Mouse (Mus musculus): ENCODE measurements at regions not wholly inside any gene's neighbourhood (a gene's known extent, or its start where the extent isn't known, plus 50 kb on each side); places are given as distances from the start of the nearest gene placed in this dataset.
"Not testable (repeated sequence)": the region's sequence is repeated elsewhere in the genome, so short reads cannot be mapped to it uniquely, and the experiment has no call there.

DNA sequence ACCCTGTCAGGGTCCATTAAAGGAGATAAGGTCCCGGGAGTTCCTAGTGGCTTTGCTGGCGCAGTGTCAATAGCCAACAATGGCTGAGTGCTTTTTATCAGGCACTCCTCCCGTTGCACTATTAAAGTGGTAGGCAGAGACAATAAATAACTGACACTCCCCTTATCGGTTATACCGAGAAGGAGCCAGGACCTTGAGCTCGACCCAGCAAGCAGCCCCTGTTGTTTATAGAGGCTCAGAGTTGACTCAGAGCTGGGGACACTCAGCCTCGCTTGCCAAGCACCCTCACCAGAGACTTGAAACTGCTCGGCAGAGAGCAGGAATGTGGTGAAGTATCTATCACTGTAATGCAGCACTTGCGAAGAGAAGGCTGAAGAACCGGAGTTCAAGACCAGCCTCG, 102.5 kb upstream of the Jarid2 start:
- no peak for DNase-seq

GRCm38 (mm10) chr13:44630061-44630460, 99.2 kb upstream of the Jarid2 start:
- DNase-seq, result no peak

DNA sequence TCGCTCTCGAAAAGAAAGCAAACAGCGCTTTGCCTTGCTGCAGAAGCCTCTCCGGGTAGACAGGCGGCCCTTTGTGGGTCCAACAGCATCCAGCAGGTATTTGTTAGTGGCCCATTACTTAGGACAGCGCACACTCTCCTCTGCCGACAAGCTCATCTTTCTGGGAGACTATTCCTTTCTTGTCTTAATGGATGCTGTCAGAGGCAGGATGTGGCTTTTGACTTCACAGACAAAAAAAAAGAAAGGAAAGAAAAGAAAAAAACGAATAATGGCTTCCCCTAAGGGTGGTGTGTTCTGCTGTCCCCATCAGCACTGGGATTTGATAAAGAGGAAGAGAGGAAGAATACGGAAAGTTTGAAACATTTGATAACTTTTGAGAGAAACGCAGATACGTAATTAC, 94.7 kb upstream of the Jarid2 start:
- peak; percentile 44 for DNase-seq

DNA sequence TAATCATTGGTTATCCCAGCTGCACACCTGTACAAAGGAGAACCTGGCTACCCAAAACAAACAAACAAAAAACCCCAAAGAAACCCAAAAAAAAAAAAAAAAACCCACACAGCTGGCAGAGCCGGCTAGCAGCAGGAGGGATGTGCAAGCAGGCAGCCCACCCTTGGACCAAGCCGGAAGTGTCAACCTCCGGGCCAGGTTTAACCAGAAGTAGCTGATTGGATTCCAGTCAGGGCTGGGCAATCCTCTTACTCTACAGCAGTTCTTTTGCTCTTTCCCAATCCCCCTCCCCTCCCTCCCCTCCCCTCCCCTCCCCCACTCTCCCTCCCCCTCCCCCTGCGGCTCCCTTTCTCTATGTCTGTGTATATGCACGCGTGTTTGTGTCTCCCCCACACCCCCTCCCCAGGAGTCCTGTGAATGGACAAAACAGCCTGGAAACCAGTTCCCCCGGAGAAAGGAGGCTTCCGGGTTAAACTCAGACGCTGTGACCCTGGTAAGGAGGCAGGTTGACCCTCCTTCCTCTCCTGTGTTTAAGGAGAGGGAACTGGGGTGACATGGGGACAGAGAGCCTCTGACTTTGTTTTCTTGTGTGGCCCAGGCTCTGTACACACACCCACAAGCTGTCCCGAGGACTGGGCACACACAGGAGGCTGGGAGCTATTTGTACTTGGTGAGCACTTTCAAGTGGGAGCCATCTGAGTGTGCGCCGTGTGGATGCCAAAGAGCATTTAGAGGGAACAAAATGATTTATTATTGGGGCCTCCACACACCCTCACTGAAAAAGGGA, 93.9 kb upstream of the Jarid2 start:
- DNase-seq, result peak; percentile 59

DNA sequence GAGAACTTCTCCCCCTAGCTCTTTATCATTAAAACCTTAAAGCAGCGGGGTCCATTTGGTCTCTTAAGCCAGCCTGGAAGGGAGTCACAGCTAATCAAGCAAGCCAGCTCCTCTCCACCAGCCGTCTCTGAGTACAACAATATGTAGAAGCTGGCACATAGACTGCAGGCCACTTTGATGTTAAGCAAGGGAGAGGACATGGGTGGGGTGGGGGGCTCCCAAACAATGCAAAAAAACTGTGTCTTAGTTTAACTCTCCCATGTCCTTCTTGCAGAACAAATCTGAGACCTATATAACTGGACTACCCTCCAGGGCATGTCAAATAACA, 93.3 kb upstream of the Jarid2 start:
- no peak for DNase-seq

GRCm38 (mm10) chr13:44642361-44642760, 86.9 kb upstream of the Jarid2 start:
- no peak for DNase-seq

GRCm38 (mm10) chr13:44650052-44650451, 79.2 kb upstream of the Jarid2 start:
- peak; percentile 44 for DNase-seq

GRCm38 (mm10) chr13:44651259-44652238, 77.7 kb upstream of the Jarid2 start:
- peak; percentile 48 for DNase-seq

DNA sequence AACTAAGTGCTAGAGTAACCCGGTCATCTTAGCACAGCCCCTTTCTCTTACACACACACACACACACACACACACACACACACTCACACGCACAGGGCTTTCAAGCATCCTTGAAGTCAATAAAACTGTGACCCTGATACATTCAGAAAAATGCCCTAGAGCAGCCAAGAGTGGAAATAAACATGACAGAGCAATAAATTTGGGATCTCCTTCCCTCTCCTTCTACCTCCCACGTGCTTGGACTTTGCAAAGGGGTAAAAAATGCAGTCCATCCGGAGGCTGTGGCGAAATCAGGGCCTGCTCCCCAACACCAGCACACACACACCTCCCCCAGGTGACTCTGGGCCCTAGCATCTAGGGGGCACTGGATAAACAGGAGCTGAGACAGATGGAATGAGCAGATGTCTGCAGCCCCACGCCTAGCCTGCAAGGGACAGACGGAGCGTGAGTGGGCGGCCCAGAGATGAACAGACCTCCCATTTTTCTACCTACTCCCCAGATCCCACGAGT, 71.3 kb upstream of the Jarid2 start:
- DNase-seq, result peak; percentile 15

GRCm38 (mm10) chr13:44659861-44660260, 69.4 kb upstream of the Jarid2 start:
- DNase-seq, result no peak

- no peak for DNase-seq
These were observed 66.2 kb upstream of the Jarid2 start for GRCm38 (mm10) chr13:44663062-44663461.

- DNase-seq, result no peak
These were observed 65.5 kb upstream of the Jarid2 start for GRCm38 (mm10) chr13:44663730-44664129.

- DNase-seq, result peak; percentile 11
These were observed 59.5 kb upstream of the Jarid2 start for GRCm38 (mm10) chr13:44669761-44670160.

DNA sequence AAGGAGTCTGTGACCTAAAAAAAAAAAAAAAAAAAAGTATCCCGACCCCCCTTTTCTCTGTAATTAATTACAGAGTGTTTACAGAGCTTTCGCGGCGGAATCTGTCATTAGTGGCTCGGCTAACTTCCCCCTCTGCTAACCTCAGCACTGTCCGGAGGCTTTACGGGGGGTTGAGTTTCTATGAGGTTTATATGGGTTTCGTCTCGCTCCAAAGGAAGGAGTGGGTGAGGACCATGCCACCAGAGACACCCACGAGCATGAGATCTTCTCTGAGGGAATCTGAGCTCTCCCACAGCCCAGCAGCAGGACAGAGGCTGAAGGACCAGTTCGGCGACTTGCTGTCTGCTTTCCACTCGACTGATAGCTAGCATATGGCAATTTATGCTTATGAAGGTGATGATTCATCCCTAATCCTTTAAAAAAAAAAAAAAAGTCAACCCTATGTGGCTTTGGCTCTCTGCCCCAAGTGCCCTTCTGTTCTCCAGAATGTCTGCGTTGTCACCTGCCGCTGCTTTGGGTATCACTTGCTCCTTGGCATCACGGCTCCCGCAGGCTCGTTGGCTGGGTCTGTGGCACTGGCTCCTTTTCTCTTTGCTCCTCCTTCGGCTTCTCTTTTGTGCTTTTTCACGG, 55.8 kb upstream of the Jarid2 start:
- DNase-seq, result peak; percentile 28

- no peak for DNase-seq
These were observed 55.3 kb upstream of the Jarid2 start for GRCm38 (mm10) chr13:44673967-44674357.

DNA sequence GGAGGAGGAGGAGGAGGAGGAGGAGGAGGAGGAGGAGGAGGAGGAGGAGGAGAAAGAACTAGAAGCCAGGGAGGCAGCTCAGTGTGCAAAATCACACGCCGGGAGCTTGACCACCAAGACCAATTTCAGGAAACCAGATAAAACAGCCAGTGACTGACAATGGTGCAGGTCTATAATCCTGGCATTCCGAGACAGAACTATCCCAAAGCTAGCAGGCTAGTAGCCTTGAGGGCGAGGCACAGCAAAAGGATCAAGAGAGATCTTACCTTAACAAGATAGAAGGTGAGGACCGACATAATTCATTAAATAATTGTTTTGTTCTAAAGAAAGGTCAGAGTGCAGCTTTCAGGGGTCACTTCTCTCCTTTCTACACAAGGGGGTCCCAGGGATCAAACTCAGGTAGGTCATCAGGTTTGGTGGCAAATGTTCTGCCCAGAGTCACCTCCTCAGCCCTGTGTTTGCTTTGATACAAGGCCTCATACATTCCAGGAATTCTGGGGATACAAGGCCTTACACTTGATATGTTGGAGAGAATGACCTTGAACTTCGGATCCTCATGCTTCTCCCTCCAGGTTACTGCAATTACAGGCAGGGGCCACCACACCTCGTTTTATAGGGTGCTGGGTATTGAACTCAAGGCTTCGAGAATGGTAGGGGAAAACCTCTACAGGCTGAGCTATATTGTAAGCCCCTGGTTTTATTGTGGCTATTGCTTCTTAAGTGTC, 54.2 kb upstream of the Jarid2 start:
- DNase-seq, result no peak

DNA sequence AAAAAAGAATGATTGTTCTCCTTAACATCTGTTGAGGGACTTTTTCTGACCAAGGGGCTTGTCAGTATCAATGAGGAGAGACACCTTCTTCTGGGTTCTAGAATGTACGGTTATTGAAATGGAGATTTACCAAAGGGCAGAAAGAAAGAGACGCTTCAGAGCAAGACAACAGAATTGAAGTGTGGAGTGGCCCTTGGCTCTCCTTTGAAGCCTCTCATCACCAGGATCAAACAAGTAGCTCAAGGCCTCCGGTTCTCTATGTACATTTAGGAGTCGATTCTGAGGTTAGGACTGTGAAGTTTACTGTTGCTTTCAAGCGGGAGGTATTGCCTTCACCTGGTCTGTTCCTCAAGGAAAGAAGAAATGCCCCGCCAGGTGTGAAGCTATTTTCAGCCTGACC, 53.2 kb upstream of the Jarid2 start:
- DNase-seq, result no peak

- no peak for DNase-seq
These were observed 51.2 kb upstream of the Jarid2 start for GRCm38 (mm10) chr13:44678121-44678520.

DNA sequence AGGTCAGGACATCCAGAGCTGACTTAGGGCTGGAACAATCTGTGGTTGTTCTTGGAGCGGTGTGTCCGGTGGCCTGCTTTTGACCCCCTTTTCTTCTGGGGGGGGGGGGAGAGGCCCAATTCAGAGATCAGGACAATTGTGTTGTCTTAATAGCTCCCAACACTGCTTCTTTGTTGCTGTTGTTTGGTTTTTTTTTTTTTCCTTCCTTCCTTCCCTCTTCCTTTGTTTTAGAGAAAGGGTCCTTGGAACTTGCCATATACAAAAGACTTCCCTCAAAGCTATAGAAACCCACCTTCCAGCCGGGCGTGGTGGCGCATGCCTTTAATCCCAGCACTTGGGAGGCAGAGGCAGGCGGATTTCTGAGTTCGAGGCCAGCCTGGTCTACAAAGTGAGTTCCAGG, 49.8 kb upstream of the Jarid2 start:
- not testable (repeated sequence) for DNase-seq

Measured in embryo, embryonic 11 days (tissue).